Mouse (Mus musculus) testis, adult 2 months (tissue): Measurements from ENCODE around the gene Efs. TPM values are rescaled to one million over a fixed set of nuclear protein-coding genes. Genes with fewer than 3 reads are reported as not detected.
"Not testable (repeated sequence)": the region's sequence is repeated elsewhere in the genome, so short reads cannot be mapped to it uniquely, and the experiment has no call there.

Experiments used
- H3K27ac ChIP-seq: fragments of 200-500 bp; 2 replicates; pipeline ENCODE4 v1.5.1; 2012; ENCODE audit warnings: low read depth, low read length; ENCODE audit not compliant: control insufficient read depth, insufficient read depth
- H3K27me3 ChIP-seq: fragments of 200-500 bp; 2 replicates; pipeline ENCODE4 v1.6.1; 2012; ENCODE audit warnings: mild to moderate bottlenecking, low read length, moderate library complexity; ENCODE audit not compliant: control insufficient read depth, insufficient read depth
- H3K36me3 ChIP-seq: fragments of 200-500 bp; 2 replicates; pipeline ENCODE4 v1.6.1; 2012; ENCODE audit warnings: mild to moderate bottlenecking, low read length; ENCODE audit not compliant: control insufficient read depth, insufficient read depth
- H3K4me1 ChIP-seq: fragments of 200-500 bp; 2 replicates; pipeline ENCODE4 v1.6.1; 2012; ENCODE audit warnings: low read length; ENCODE audit not compliant: control insufficient read depth, insufficient read depth
- H3K4me3 ChIP-seq: fragments of 200-500 bp; 2 replicates; pipeline ENCODE4 v1.5.1; 2012; ENCODE audit warnings: low read depth, mild to moderate bottlenecking, low read length, moderate library complexity, mixed read lengths; ENCODE audit not compliant: control insufficient read depth
- CTCF ChIP-seq: fragments of 200-500 bp; IDR thresholded peaks from 2 replicates; pipeline ENCODE4 v1.5.1; 2012; ENCODE audit warnings: low read depth, mild to moderate bottlenecking, inconsistent platforms, low read length, moderate library complexity; ENCODE audit not compliant: control insufficient read depth, insufficient read depth, insufficient replicate concordance
- POLR2A ChIP-seq: fragments of 200-500 bp; IDR thresholded peaks from 2 replicates; pipeline ENCODE4 v1.6.1; 2012; ENCODE audit warnings: low read depth, mild to moderate bottlenecking, inconsistent platforms, low read length, moderate library complexity; ENCODE audit not compliant: control insufficient read depth
- polyA plus RNA-seq: library from polyadenylated mRNA; depleted of rRNA; stranded (reverse); fragments of >200 nt; gene quantifications from 2 replicates; pipeline ENCODE4 v1.2.3, GENCODE M21; 2012

Gene Efs
- polyA plus RNA-seq, 1 experiment: 1.6 TPM

DNA sequence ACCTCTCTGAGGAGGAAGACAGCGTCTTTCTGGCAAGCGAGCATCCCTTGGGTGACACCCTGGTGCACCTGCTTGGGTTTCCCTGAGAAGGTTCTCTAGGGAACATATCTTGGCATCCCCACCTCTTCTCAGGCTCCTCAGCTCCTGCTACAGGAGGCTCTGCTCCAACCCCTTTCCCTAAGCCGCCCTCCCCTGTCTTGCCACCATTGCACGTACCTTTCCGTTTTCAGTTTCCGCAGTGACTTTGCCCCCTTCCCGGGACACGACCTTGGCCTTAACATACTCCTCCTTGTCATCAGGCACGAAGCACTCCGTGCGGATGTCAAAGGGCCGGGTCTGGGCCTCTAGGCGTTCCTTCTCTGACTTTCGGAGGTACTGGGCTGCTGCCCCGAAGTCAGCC lies 39.1 kb upstream of the Efs start:
- Histone ChIP-seq H3K4me1 (no peaks in the 10 kb centered on the region), H3K27me3 (no peaks in the 10 kb centered on the region), H3K4me3 (no peak overlapping the region), H3K36me3 (no peaks in the 10 kb centered on the region), H3K27ac (no peak overlapping the region)
- no peak for TF ChIP-seq CTCF
- no peak for TF ChIP-seq POLR2A

GRCm38 (mm10) chr14:54963727-54964126 lies 37.8 kb upstream of the Efs start:
- no peaks in the 10 kb centered on the region for H3K4me1 ChIP-seq
- no peaks in the 10 kb centered on the region for H3K27me3 ChIP-seq
- H3K36me3 ChIP-seq: no peaks in the 10 kb centered on the region
- no peak overlapping the region for H3K4me3 ChIP-seq
- TF ChIP-seq CTCF (no peak), POLR2A (no peak)
- no peak overlapping the region for H3K27ac ChIP-seq

GRCm38 (mm10) chr14:54962714-54963113 lies 36.8 kb upstream of the Efs start:
- TF ChIP-seq POLR2A: no peak
- no peak for TF ChIP-seq CTCF
- H3K4me3 ChIP-seq: no peak overlapping the region

GRCm38 (mm10) chr14:54961487-54961886 lies 35.6 kb upstream of the Efs start:
- no peak overlapping the region for H3K27ac ChIP-seq
- H3K4me1 ChIP-seq: peaks cover 1% of the 10 kb centered on the region
- H3K4me3 ChIP-seq: no peak overlapping the region
- H3K36me3 ChIP-seq: no peaks in the 10 kb centered on the region
- H3K27me3 ChIP-seq: no peaks in the 10 kb centered on the region
- TF ChIP-seq CTCF (no peak), POLR2A (no peak)

More at GRCm38 (mm10) chr14:54962714-54963113, 36.8 kb upstream of the Efs start:
- H3K27ac ChIP-seq: no peak overlapping the region
- no peaks in the 10 kb centered on the region for H3K4me1 ChIP-seq
- H3K36me3 ChIP-seq: no peaks in the 10 kb centered on the region
- H3K27me3 ChIP-seq: no peaks in the 10 kb centered on the region

DNA sequence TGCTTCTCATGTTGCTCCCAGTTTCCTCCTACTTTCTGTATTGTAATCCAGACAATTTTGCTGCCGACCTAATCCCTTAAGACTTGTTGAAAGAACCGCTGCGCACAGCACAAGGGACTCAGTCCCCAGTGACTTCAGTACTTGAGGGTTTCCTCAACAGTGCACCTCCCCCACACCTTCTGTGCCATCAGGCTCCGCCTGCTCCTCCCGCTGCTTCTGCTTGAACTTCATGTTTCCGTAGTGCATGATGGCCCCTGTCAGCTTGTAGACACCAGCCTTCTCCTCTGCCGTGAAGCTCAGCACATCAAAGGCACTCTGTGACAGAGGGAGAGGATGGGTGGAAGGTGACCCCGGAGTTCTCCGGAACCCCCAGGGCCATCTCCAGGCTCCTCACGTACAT lies 34.8 kb upstream of the Efs start:
- Histone ChIP-seq H3K4me3 (no peak overlapping the region), H3K27ac (no peak overlapping the region), H3K27me3 (no peaks in the 10 kb centered on the region), H3K4me1 (peaks cover 4% of the 10 kb centered on the region), H3K36me3 (no peaks in the 10 kb centered on the region)
- TF ChIP-seq CTCF (no peak), POLR2A (no peak)

- H3K36me3 ChIP-seq, H3K4me1 ChIP-seq, H3K27ac ChIP-seq, H3K27me3 ChIP-seq, H3K4me3 ChIP-seq: not testable (repeated sequence)
Measured at GRCm38 (mm10) chr14:54959853-54960613, 34.1 kb upstream of the Efs start.

DNA sequence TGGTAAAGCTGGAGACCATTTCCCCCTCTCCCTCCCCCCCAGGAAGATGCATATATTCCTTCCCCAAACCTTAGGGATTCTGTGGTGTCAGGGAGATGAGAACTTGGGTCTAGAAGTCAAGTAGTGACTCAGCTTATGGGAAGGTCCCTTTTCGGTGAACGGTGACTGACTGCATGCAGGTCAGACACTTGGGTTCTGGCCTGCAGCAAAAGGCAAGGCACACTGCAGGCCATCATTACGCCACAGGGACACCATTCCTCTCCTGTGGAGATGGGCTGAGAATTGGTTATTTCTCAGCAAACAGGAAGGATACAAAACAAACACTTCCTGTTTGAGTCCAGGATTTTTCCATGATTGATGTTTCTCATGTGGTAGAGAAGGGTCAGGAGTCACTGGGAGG lies 33.3 kb upstream of the Efs start:
- H3K27me3 ChIP-seq: no peaks in the 10 kb centered on the region
- H3K4me3 ChIP-seq: no peak overlapping the region
- H3K27ac ChIP-seq: no peak overlapping the region
- TF ChIP-seq CTCF: no peak
- TF ChIP-seq POLR2A: no peak
- peaks cover 4% of the 10 kb centered on the region for H3K4me1 ChIP-seq
- H3K36me3 ChIP-seq: no peaks in the 10 kb centered on the region

GRCm38 (mm10) chr14:54958503-54958902 lies 32.6 kb upstream of the Efs start:
- H3K36me3 ChIP-seq: no peaks in the 10 kb centered on the region
- peaks cover 4% of the 10 kb centered on the region for H3K4me1 ChIP-seq
- H3K27me3 ChIP-seq: no peaks in the 10 kb centered on the region
- TF ChIP-seq POLR2A (no peak), CTCF (no peak)
- no peak overlapping the region for H3K4me3 ChIP-seq
- no peak overlapping the region for H3K27ac ChIP-seq
